Mouse (Mus musculus) Patski (cell line): Measurements from ENCODE around the gene Cd7. TPM values are rescaled to one million over a fixed set of nuclear protein-coding genes. Genes with fewer than 3 reads are reported as not detected.
"Not testable (repeated sequence)": the region's sequence is repeated elsewhere in the genome, so short reads cannot be mapped to it uniquely, and the experiment has no call there.

Source experiments
- ATAC-seq: fragments of 100-300 bp; one replicate; pipeline ENCODE4 v1.8.0; 2021
- CTCF ChIA-PET: fragments of 350-600 bp; sonication (Branson Sonifier 250); formaldehyde crosslinking; loops from one replicate; lab custom pipeline; 2022; ENCODE audit warnings: inconsistent platforms; lab: Charles Lee
- POLR2A ChIA-PET: fragments of 350-600 bp; sonication (Branson Sonifier 250); formaldehyde crosslinking; loops from one replicate; lab custom pipeline; 2022; ENCODE audit warnings: antibody characterized with exemption, inconsistent platforms; lab: Charles Lee
- DNase-seq: peaks from one replicate; pipeline ENCODE4 v3.0.0-alpha.2; 2011; ENCODE audit warnings: low read depth, low spot score
- H3K27me3 ChIP-seq: fragments of 371-371 bp; one replicate; pipeline ENCODE4 v1.5.1; 2021
- CTCF ChIP-seq: fragments of 100-300 bp; IDR thresholded peaks from one replicate; pipeline ENCODE4 v1.5.1; 2021
- in situ Hi-C: fragments of 300-500 bp; cut with MboI; formaldehyde crosslinking; loops from 3 replicates; pipeline ENCODE4 v1.11.1; 2018; ENCODE audit warnings: low pct_unique_long_range_greater_than_20kb, mixed read lengths
- polyA plus RNA-seq: library from polyadenylated mRNA; unstranded; gene quantifications from one replicate; pipeline ENCODE4 v1.2.3, GENCODE M21; 2021

The Cd7 gene
- polyA plus RNA-seq, 1 experiment from 2014 or later: not detected

DNA sequence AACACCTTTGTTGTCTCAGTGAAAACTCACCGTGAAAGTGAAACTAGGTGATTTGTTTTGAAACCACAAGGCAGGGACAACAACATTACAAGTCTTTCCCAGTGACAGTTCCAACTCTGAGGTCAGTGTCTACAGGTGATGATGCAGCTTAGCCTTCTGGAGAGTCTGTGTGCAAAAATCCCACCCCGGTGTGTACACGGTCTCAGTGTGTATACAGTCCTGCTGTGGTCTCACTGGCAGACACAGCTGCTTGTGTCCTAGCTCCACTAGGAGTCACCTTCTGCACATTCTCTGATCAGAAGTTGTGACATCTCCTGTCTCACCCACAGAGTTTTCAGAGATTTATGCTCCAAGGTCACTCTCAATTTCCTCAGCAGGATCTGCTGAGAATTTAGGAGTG is 25.0 kb upstream of the Cd7 start:
- ChIA-PET CTCF (interaction anchor here (1.0 to 4.3 kb wide), 5 partner anchors 8 to 138 kb away, joined by 3 to 22 read pairs (median 3); no protein-coding TSS in a partner anchor), POLR2A (no interaction called here)
- no peak for ATAC-seq
- H3K27me3 ChIP-seq: no peaks in the 10 kb centered on the region
- in situ Hi-C loops: loop anchor here (5.0 kb wide), 2 partner anchors 68 to 138 kb away; partner anchors contain the start of genes Hexdc and Ogfod3
- DNase-seq: no peak
- TF ChIP-seq CTCF: peak; percentile 67

DNA sequence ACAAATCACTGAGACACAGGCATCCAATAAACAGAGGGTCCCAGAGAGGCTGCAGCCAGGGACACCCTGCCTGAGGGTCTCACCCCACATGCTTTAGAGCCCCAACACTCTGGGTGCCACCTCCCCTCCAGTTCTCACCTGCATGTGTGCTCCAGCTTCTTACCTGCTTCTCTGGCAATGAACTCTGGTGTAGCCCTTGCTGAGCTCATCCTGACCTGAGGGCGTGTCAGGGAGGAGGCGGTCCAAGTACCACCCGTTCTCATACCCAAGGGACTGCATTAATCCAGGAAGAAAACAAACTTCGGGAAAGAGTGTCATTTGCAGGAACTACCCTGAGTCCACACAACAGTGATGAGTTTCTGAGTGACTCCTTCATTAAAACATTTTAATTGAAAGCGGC is 24.2 kb upstream of the Cd7 start, which contains the start of gene Sectm1b:
Gene Sectm1b, minus strand, starts transcription at position 191 of the 400 bp plus-strand sequence.
- DNase-seq (no peak), ATAC-seq (no peak)
- CTCF ChIA-PET: interaction anchor here (1.0 to 4.3 kb wide), 4 partner anchors 9 to 138 kb away, joined by 3 to 22 read pairs (median 4); no protein-coding TSS in a partner anchor
- in situ Hi-C loops: loop anchor here (5.0 kb wide), 2 partner anchors 69 to 139 kb away; partner anchors contain the start of genes Hexdc and Ogfod3
- POLR2A ChIA-PET: no interaction called here
- no peak for TF ChIP-seq CTCF
- H3K27me3 ChIP-seq: no peaks in the 10 kb centered on the region

DNA sequence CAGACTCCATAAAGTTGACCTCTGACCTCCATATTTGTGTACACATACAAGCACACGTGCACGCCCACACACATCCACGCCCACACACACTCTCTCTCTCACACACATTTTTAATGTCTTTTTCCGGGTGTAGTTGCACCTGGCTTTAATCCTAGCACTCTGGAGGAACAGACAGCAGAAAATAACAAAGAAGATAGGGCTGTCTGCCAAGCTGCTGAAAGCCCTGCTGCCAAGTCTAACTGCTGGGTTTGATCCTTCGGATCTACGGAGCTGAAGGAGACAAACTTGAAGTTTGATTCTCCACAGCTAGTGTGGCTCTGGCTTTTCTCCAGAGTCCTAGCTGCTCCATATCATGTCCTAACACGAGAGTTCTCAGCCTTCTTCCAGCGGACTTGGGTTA is 22.4 kb upstream of the Cd7 start:
- ChIA-PET POLR2A (no interaction called here), CTCF (no interaction called here)
- H3K27me3 ChIP-seq: no peaks in the 10 kb centered on the region
- in situ Hi-C loops: loop anchor here (5.0 kb wide), 2 partner anchors 71 to 141 kb away; partner anchors contain the start of genes Hexdc and Ogfod3
- ATAC-seq (no peak), DNase-seq (no peak)
- no peak for TF ChIP-seq CTCF

DNA sequence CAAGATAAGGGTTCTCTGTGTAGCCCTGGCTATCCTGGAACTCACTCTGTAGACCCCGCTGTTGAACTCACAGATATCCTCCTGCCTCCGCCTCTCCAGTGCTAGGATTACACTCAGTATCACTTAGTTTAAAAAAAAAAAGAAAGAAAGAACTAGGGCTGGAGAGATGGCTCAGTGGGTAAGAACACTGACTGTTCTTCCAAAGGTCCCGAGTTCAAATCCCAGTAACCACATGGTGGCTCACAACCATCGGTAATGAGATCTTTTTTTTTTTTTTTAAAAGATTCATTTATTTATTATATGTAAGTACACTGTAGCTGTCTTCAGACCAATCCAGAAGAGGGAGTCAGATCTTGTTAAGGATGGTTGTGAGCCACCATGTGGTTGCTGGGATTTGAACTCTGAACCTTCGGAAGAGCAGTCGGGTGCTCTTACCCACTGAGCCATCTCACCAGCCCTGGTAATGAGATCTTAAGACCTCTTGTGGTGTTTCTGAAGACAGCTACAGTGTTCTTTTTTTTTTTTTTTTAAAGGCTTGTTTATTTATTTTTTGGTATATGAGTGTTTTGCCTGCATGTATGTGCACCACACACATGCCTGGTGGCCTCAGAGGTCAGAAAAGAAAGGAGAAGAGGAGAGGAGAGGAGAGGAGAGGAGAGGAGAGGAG is 21.3 kb upstream of the Cd7 start:
- ATAC-seq, DNase-seq, POLR2A ChIA-PET, H3K27me3 ChIP-seq: not testable (repeated sequence)
- in situ Hi-C loops: loop anchor here (5.0 kb wide), 2 partner anchors 72 to 142 kb away; partner anchors contain the start of genes Hexdc and Ogfod3
- CTCF ChIA-PET: interaction anchor here (1.3 kb wide), 1 partner anchor 66 kb away, joined by 3 read pairs; no protein-coding TSS in a partner anchor

DNA sequence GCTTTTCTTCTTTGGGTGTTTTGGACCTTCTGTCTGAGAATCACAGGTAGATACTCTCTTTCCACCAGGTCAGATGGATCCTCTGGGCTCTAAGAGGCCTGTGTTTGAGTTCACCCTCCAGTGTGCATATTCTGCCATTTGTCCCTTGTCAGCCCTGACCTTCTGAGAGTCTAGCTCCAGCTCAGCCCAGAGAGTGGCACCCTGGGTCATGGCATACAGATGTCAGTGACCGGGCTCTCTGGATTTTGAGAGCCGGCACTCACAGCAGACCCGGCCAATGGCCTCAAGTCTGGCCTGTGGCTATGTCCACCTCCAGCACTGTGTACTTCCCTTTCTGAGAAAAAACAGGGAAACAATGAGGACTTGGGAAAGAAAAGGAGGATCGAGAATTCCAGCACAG is 20.3 kb upstream of the Cd7 start:
- TF ChIP-seq CTCF: no peak
- no peaks in the 10 kb centered on the region for H3K27me3 ChIP-seq
- POLR2A ChIA-PET: no interaction called here
- DNase-seq (no peak), ATAC-seq (no peak)
- CTCF ChIA-PET: interaction anchor here (1.3 kb wide), 1 partner anchor 67 kb away, joined by 3 read pairs; no protein-coding TSS in a partner anchor
- in situ Hi-C loops: no loop called here

DNA sequence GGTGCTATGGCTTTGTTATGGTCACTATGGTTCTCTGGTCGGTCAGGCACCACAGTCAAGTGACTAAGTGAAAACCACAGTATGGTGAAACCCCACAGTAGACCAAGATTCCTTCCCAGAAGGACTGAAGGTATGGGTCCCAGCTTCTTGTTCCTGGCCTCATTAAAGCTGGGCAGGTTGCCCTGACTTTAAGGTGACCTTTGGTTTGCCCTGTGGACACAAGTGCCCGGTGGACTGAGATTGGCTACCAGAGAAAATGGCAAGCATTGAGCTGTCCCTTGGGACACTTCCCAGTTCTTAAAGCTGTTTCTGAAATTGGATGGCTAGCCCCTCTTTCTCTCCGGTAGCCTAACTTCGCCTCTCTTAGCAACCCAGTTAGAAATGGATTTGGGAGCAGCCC is 19.7 kb upstream of the Cd7 start:
- ATAC-seq: peak; percentile 19

DNA sequence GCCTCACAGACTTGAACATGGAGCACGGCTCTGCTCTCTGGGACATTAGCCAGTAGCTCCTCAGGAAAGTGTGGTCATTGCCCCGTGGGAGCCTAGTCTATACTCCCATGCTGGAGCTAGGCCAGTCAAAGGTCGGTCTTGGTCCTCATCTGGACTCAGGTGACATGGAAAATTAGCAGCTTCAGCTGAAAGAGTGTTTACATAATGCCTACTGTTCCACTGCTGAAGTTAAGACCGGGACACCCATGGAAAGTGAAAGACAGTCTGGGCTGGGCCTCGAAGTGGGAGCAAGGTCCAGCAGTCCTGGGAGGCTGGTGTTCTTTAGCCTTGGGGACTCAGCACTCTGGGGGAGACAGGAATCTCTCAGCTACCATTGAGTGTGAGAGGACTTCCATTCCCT is 18.9 kb upstream of the Cd7 start:
- no peak for TF ChIP-seq CTCF
- ChIA-PET CTCF (interaction anchor here (0.9 to 1.4 kb wide), 4 partner anchors 17 to 96 kb away, joined by 3 to 4 read pairs (median 3); partner anchors contain the start of gene Tex19.1), POLR2A (no interaction called here)
- no peaks in the 10 kb centered on the region for H3K27me3 ChIP-seq
- in situ Hi-C loops: no loop called here
- ATAC-seq: no peak
- no peak for DNase-seq

More for the DNA sequence above, 19.7 kb upstream of the Cd7 start:
- DNase-seq: no peak
- no peak for TF ChIP-seq CTCF
- ChIA-PET POLR2A (no interaction called here), CTCF (interaction anchor here (1.0 to 1.4 kb wide), 3 partner anchors 67 to 95 kb away, joined by 3 to 4 read pairs (median 3); no protein-coding TSS in a partner anchor)
- in situ Hi-C loops: no loop called here
- H3K27me3 ChIP-seq: no peaks in the 10 kb centered on the region

DNA sequence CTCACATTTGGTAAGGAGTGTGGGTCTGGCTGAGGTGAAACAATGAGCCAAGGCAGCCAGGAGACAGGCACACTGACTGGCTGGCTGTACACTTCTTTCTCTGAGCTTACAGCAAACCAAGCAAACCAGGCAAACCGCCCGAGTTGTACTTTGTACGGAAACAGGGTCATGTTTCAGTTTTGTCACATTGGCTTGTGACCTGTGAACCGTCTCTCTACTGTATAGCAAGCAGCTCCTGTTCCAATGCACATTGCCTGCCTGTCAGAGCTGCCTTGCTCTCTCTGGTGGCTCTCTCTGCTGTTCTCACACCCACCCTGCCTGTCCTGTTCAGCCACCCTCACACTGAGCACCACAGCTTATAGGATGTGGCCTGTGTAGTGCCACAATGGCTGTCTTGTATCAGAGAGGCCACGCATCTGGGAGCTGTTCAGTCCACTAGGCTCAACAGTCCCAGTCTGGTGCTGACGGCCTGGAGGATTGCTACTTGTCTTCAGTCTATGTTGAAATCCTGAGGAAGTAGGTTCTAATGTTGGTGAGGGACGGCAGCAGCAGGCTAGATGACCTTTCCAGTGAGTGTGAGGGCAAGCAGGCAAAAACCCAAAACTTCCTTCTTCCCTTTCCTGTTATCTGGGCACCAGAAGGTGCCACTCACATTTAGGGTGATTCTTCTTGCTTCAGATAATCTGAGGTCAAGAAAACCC is 17.5 kb upstream of the Cd7 start:
- POLR2A ChIA-PET: no interaction called here
- ATAC-seq (no peak), DNase-seq (no peak)
- CTCF ChIA-PET: interaction anchor here (1.0 to 1.3 kb wide), 3 partner anchors 8 to 120 kb away, joined by 3 read pairs; no protein-coding TSS in a partner anchor
- H3K27me3 ChIP-seq: no peaks in the 10 kb centered on the region
- TF ChIP-seq CTCF: no peak
- in situ Hi-C loops: no loop called here

DNA sequence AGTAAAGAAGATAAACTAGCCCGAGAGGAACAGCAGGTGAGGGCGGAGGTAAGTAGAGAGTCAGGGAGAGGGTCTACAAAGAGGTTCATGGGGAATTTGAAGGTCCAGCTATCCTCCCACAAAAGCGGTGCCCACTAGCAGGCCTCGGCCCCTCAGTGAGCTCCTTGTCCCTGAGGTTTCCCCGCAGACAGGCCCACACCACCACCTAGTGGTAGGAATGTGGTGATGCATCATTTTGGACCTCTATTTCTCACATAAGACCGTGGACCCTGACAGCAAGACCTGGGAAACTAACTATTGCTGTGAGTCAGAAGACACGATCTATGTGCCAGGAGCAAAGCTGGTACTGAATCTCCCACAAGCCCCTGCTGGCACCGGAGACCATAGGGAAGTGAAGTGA is 14.3 kb upstream of the Cd7 start:
- peak; percentile 91 for TF ChIP-seq CTCF
- ChIA-PET CTCF (interaction anchor here (0.6 to 2.1 kb wide), 12 partner anchors 10 to 230 kb away, joined by 3 to 22 read pairs (median 4); partner anchors contain the start of genes Sectm1a and Sectm1b), POLR2A (no interaction called here)
- in situ Hi-C loops: no loop called here
- H3K27me3 ChIP-seq: peaks cover 6% of the 10 kb centered on the region
- peak; percentile 44 for ATAC-seq
- DNase-seq: peak; percentile 53

DNA sequence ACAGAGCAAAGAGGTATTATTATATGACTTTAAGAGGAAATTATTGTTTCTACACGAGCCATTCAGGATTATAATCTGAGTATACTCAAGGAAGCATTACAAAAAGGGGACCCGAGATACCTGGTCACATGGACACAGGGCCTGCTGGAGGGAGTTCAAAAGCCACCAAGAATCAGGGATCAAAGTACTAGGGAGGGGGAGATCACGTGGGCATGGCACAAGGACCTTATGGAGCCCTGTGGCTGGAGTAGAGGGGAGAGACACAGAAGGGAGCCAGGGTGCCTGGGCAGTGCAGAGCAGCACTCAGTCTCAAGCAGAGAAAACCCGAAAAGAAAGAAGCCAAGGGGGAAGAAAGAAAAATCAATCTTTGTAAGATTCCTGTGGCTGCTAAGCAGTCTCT is 13.2 kb upstream of the Cd7 start:
- POLR2A ChIA-PET: no interaction called here
- H3K27me3 ChIP-seq: peaks cover 6% of the 10 kb centered on the region
- ATAC-seq (no peak), DNase-seq (no peak)
- no peak for TF ChIP-seq CTCF
- in situ Hi-C loops: no loop called here
- CTCF ChIA-PET: no interaction called here
